Mouse (Mus musculus) kidney, postnatal 25 days (tissue): Measurements from ENCODE around the gene Cenpv.
"Not testable (repeated sequence)": the region's sequence is repeated elsewhere in the genome, so short reads cannot be mapped to it uniquely, and the experiment has no call there.

Experiments
- DNase-seq, 2 experiments: peaks; one replicate each; pipeline ENCODE4 v3.0.0; 2021; ENCODE audit warnings: mixed read lengths in 2 of 2

The Cenpv gene

DNA sequence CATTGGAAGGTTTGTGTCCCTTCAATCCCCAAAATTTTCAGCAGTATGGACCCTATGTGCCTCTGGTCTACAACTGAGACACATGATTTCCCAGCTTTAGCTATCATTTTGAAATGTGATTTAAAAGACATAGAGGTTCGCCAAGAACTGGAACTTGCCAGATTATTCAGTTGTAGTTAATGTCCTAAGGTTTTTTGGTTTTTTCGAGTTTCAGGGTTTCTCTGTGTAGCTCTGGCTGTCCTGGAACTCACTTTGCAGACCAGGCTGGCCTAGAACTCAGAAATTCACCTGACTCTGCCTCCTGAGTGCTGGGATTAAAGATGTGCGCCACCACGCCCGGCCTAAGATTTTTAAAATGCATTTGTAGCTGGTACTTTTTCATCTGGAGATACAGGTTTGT, 14.6 kb upstream of the Cenpv start:
- DNase-seq: no peak

DNA sequence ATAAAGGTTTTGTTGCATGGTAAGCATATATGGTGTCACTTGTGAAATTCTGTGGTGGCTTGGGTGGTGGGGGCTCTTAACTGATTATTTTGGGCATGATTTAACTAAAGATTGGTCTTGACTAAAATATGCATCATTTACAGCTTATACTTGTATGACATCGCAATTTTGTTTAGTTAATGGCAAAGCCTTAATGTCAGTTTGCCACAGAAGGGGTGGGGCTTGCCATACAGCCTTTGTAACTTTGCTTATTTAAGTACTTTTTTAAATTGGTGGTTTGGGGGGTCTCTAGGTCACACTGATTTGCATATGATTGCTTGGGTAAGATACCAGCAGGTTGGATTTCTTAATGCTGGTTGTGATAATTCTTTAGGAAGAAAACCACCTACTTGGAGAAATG, 14.1 kb upstream of the Cenpv start:
- no peak for DNase-seq

DNA sequence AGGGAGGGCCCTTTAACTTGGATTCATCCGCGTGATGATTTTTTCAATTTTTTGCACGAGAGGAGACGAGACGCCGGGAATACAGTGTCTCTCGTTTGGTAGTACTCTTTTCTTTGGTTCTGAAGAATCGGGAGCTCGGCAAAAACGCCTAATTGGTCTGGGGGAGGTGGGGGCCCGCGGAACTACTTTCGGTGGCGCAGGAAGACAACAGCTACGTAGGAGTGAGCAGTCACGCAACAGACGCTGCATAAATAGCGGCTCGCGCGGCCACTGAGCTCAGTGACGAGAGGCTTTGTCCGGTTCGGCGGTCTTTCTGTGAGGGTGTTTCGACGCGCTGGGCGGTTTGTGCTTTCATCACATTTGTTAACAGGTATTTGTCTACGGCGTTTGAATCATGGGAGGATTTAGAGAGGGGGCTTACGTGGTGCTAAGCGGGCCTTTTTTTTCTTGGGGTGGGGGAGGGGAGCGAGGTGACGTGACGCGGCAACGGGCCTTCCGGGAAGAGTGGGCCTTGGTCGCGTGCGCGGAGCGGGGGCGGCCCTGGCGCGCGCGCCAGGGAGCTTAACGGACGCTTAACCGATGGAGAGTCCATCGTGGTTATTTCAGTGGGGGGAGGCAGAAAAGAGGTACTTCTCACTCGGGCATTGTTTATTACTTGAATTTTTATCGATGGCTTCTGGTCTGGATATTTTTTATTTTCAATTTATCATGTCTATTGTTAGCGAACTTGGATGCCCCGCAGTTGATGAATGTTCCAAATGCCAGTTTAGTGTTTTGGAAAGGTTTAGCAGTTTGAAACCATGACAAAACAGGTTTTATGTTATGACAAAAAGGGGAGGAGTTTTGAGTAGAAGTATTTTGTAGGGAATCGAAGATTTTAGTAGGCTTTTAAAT, 12.4 kb upstream of the Cenpv start:
- DNase-seq: peak; percentile 95 to 96

DNA sequence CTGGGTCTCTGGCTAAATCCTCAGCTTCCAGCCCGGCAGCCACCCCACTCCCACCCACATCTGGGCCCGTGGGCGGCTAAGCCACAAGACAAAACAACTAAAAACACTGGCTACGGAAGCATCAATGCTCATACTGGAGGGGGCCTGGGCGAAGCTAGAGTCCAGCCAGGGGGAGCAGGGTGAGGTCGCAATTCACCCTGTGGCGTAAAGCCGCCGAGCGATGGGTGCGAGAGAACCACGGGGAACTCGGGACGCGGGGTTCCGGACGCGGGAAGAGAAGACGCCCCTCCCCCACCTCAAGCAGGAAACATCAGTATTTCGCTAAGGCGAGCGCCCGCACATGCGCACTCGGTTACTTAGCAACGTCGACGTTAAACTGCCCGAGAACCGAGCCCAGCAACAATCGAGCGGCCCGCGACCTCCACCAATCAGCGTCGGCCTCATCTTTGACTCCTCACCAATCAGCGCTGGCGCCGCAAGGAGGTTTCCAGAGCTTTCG, 11.7 kb upstream of the Cenpv start, which contains the start of gene Ubb:
Ubb (plus strand) TSS at position 445 of the 499 bp plus-strand sequence.
- peak; percentile 100 for DNase-seq

DNA sequence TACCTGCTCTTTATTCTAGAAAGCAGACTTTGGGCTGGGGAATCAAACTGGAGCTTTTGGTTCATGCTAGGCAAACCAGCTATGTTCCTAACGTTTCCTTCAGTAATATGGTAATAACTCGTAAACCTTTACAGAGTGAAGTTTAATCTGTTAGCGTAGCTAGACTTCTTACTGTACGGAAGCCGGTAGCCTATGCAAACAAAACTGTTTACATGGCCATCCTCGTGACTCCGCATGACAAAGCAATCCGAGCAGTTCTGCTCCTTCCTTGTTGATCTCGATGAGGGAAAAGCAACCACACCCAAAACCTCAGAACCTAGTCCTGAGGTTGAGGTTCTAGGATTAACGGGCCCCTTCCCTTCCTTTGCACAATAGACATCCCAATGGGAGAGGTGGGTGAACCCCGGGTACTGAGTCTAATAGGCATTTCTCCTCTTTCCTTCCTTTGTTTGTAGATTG, 11.2 kb upstream of the Cenpv start:
- peak; percentile 65 to 78 for DNase-seq

DNA sequence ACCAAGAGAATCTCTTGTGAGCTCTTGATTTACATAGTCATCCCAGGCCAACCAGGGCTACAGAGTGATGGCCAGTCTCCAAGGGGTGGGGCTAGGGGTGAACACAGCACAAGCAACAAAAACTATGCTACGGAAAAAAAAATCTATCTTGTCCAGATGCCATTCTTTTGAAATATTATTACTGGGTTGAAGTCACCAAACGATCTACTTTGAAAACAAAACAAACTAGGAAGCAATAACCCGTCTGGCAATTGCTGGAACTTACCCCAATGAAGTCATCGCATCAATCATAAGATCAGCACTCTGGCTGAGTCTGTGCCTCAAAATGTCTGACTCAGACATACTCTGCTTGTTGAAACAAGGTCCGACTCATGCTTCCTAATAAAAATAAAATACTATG, 10.7 kb upstream of the Cenpv start:
- peak; percentile 83 to 89 for DNase-seq

DNA sequence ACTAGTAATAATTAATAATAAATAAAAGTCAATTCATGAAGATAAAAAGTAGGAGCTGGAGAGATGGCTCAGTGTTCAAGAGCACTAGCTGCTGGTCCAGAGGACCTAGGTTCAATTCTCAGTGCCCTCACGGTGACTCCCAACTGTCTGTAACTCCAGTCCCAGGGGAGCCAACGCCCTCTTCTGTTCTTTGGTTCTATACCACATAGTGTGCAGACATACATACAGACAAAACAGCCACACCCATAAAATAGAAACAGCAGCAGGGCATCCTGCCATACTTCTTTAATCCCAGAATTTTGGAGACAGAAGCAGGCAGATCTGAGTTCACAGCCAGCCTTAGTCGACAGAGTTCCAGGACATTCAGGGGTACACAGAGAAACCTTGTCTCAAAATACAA, 4.9 kb upstream of the Cenpv start:
- DNase-seq: no peak

DNA sequence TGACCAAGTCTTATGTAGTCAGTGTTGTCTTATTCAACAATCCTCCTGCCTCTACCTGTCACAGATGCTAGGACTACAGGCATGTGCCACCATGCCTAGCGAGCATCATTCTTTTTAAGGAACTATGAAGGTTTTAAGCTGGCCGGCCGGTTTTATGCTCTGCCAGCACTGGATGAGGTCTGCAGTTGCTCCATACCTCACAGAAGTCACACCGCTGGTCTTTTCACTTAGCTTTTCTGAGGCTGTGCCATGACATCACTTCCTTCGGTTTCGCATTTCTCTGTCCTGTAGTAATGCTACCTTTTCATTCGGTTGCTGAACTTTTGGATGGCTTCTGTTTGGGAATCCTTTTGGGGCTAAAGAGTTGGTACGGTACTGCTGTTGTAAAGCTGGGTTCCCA, 2.5 kb upstream of the Cenpv start:
- no peak for DNase-seq

DNA sequence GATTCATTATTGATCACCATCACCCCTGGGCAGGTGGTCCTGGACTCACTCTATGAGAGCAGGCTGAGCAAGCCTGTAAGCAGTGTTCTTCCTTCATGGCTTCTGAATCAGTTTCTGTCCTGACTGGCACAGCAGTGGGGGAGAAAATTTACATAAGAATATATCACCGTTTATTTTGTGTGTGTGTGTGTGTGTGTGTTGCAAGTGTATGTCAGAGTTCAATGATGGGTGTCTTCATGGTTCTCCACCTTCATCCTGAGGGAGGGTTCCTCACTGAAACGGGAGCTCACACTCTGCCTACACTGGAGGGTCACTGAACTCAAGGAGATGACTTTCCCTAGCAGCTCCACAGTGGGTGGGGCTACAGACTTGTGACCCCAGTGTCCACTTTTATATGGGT, 1.9 kb upstream of the Cenpv start:
- no peak for DNase-seq

DNA sequence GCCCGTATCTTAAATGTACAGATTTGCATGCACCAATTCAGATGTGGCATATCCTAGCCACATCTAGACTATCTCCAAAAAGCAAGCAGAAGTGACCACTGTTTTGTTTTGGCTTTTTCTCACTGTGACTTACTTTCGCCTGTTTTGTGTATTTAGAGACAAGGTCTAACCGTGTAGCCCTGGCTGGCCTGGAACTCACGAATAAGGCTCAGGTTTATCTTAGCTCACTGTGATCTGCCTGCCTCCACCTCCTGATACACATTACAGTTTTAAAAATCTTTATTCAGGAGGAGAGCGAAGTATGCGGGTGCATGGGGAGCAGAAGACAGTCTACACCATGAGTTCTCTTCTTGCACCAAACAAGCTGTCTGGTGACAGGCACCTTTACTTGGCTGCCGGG, 1.1 kb upstream of the Cenpv start:
- no peak for DNase-seq

DNA sequence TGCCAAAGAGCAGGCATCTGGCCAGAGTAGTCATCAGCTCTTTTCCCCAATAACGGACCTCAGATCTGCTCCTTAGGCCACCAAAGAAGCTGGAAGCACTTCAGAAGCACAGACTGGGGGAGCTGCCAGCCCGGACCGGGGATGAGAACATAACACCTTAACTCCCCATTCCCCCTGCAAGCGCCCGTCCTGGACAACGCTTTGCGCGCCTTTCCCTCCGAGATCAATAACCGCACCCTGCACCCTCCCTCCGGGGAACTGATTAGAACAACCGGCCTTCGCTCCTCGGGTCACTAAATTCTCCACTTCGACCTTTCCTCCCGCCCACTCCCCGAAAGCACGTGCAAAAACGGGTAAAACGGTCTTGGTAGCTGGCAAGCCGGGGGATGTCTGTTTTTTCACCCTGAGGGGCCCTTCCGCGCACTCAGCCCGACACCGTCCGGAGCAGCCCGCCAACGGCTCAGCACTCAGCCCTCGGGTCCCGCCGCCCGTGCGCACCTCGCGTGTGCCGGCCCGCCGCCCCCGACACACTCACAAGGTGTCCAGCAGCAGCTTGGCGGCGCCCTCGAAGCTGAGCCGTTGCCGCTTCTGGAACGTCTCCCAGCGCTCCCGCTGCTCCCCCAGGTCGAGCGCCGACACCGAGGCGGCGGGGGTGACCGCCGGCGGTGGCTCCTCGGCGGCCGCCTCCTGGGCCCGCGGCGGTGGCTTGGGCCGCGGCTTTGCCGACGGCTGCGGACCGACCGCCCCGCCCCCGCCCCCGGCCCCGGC, 556 bp downstream of the Cenpv start:
- peak; percentile 59 to 80 for DNase-seq

DNA sequence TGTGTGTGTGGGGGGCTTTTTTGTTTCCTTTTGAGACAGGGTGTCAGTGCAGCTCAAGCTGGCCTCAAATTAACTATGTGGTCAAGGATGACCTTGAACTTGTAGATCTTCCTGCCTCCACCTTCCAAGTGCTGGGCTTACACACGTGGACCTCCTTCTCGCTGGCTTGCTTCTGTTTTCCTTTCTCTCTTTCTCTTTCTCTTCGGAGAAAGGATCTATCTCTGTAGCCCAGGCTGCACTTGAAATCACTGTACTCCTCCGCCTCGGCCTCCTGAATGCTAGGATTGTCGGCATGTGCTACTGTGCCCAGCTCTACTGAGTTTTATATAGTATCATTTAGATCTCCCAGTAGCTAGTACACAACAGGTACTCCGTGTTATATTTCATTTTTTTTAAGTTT, 1.5 kb downstream of the Cenpv start:
- DNase-seq: no peak

DNA sequence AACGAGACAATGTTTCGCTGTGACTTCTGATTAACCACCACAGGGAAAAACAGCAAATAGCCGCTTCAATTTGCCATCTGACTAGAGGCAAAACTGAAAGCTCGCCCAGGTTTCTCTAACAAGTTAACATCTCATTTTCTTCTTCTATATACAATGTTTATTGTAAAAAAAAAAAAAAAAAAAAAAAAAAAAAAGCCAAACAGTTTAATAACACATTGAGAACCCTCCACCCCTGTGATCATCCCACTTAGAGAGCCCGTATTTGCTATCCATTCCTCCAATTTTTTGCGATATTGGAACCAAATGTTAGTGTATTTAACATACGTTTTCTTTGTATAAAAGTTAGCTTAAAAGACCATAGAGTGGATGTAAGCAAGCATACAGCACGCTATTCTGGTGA, 2.0 kb downstream of the Cenpv start:
- no peak for DNase-seq

DNA sequence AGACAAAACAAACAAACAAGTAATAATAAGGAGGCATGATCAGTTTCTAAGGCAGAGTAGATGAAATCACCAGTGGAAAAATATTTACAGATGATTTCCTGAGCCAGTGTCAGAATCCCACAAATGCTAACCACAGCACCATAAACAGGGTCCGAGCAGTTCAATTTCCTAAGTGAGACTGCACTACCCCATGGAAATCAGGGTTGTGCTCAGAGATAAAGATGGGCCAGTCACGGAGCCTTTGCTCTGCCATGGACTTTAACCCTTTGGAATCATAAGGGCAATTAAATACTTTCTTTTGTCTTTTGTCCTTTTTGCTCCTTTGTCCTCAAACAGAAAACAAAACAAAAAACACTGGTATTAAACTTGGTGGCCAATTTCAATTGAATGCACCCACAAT, 16.8 kb downstream of the Cenpv start:
- no peak for DNase-seq

DNA sequence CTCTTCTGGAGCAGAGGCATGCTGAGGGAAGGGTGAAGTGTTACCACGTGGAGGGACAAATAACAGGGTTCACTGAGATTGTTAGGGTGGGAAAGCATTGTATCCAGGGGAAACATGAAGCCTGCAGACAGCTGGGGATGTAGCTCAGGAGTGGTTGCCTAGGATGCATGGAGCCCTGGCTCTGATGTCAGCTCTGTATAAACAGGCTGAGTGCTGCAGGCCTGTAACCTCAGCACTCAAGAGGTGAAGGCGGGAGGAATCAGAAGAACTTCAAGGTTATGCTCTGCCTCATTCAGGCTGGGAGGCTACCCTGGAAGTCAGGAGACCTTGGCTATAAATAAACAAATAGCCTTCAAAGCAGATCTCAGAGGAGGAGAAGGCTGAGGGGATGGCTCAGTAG, 20.1 kb downstream of the Cenpv start:
- DNase-seq: no peak

DNA sequence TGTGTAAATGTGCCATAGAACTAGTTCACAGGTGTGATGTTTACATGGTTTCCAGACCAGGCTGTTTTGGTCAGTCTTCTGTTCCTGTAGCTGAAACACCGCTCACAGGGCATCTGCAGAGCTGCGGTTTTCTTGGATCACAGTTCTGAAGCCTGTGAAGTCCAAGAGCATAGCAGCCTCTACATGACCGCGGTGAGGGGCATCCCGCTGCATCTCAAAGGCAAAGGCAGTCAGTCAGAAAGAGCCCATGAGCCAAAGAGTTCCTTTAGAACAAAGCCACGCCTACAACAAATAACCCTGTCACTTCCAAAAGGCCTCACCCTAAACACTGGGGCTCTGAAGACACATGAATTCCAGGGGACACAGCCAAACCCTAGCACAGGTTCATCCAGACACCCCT, 25.8 kb downstream of the Cenpv start:
- no peak for DNase-seq

DNA sequence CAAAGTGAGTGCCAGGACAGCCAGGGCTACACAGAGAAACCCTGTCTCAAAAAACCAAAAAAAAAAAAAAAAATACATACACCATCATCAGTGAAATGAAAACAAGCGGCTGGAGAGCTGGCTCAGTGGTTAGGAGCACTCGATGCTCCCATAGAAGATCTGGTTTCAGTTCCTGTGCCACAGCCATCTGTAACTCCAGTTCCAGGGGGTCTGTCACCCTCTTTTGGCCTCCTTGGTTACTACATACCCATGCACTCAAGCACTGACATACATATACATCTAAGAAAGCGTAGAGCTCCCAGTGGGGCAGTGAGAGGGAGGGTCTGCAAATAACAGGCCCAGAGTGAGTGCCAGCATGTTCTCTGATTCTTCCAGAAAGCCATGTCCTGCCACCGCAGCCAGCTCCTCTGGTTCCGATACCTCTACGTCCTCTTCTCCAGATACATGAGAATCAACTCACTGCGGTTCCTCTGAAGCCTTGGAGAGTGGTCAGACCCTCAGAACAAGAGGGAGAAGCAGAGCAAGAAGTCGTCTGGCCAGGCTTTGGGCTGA, 26.5 kb downstream of the Cenpv start:
- no peak for DNase-seq

DNA sequence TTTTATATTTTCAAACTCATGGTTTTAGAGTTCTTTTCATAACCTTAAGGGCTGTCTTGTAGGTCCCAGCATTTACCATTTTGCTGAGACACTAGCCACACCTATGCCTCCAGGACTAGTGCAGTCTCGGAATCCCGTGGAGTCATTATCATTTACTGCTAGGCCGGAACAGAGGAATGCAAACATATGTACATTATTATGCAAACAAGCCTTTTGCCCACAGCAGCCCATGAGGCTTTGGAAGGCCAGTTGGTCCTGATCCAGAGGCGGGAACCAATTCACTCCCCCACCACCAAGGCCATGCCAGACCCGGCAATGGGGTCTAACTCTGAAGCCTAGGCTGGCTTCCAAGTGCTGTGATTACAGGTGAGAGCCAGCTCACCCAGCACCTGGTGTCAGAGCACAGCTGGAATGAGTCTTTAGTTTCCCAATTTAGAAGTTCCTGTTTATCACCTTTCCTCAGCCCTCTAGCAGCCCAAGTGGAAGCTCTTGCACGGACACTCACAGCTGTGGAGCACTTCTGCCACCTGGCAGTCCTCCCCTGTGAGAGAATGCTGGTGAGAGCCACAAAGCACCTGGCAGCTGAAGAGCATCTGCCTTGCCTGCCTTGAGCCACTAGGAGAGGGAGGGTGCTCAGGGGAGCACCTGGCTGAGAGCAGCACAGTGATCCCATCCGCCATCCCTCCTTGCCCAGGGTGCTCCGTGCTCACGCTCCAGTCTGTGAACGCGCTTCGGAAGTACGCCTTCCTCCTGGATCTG, 27.4 kb downstream of the Cenpv start:
- peak; percentile 14 to 46 for DNase-seq

DNA sequence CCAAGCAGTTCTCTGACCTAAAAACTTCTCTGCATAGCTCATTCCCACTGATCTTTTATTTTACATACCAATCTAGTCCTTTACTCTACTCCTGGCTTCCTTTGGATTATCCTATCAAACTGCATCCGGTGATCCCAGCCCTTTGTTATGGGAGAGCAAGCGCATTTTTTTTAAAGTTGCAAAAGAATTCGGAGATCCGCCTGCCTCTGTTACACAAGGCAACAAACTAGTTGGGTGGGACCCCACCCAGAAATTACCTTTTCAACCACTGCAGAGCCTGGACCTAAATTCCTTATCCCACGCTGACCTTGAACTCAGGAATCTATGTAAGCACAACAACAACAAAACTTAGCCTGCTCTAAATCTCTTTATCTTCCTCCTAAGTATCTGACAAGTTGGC, 28.1 kb downstream of the Cenpv start:
- DNase-seq: no peak

DNA sequence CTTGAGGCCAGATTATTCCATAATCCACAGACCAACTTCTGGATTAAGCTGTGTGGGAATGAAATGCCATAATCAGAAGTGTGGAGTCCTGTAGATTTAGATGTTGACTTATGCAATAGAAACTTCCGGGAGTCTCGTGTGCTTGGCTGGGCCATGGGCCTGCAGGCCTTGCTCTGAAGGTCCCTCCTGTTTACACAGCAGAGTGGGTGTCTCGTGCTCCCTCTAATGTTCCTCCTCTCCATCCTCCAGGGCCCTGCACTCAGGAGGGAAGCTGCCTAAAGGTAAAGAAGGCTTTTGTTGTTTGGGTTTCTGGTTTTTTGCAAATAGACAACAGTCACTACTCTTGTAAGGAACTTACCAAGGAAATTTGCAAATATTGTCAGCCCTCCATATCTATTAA, 29.5 kb downstream of the Cenpv start:
- DNase-seq: no peak

DNA sequence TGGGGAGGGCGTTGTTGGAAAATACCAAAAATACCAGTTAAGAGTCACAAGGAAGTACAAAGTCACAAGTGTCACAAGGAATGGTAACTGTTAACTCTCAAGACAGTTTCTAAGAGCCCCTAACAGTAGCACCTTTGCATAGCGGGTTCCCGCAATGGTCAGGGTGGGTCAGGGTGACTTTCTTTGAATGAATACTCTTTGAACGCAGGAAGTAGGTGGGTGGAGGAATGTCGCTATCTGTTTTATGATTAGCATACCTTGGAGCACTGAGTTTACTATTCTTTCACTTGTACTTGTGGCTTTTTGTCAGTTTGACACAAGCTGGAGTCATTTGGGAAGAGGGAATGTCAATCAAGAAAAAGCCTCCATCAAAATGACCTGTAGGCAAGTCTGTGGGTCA, 30.2 kb downstream of the Cenpv start:
- not testable (repeated sequence) for DNase-seq

DNA sequence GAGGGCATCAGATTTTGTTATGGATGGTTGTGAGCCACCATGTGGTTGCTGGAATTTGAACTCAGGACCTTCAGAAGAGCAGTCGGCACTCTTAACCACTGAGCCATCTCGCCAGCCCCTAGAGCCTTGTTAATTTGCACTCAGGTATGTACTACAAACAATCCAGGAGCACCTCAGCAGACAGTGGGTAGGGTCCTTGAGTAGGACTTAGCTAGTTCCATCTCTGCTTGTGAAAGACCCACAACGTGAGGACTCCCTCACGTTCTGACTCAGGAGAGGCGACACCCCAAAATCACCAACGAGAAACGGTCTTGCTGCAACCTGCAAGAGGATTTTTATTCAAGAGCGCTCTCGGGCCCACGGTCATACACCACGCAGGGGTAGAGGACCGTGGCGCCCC, 30.7 kb downstream of the Cenpv start:
- DNase-seq: not testable (repeated sequence)

DNA sequence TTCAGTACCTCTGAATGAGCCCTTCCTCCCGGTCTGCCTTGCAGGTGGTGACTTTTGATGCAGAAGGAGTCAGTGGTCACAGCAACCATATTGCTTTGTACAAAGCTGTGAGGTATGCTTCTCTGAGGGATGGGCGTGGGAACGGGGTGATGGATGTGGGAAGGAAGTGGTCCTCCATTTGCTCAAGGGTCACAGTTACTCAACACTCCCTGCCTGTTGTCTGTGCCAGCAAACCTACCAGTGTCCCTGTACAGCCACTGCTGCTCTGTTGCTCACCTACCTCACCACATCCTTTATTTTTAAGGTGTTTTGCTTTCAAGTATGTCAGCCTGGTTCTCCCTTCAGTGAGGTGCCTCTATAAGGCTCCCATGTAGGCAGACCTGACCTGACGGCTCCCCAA, 31.4 kb downstream of the Cenpv start:
- no peak for DNase-seq
